Mouse (Mus musculus) adrenal gland, postnatal 25 days (tissue): ENCODE results near the gene Hand1. TPM values are rescaled to one million over a fixed set of nuclear protein-coding genes. Genes with fewer than 3 reads are reported as not detected.
A peak's percentile ranks its signal among the peaks of the same experiment; 100 is the strongest.

Source experiments
- DNase-seq: peaks from one replicate; pipeline ENCODE4 v3.0.0; 2021; ENCODE audit warnings: mixed read lengths
- total RNA-seq: library from RNA; stranded (reverse); gene quantifications from 2 replicates; pipeline ENCODE4 v1.2.3, GENCODE M21; 2021

The Hand1 gene
- total RNA-seq, 1 experiment from 2014 or later = 13.6 TPM

- DNase-seq = peak; percentile 71
These were observed 30.7 kb downstream of the Hand1 start for GRCm38 (mm10) chr11:57801766-57802510.

- peak; percentile 98 for DNase-seq
These were observed 31.4 kb downstream of the Hand1 start, which contains the start of gene Sap30l for GRCm38 (mm10) chr11:57800971-57801765. Gene Sap30l, plus strand, starts transcription at chr11:57801637.

GRCm38 (mm10) chr11:57800266-57800951 lies 32.2 kb downstream of the Hand1 start:
- DNase-seq = no peak

GRCm38 (mm10) chr11:57799456-57799855 lies 33.2 kb downstream of the Hand1 start:
- no peak for DNase-seq

GRCm38 (mm10) chr11:57797828-57798227 lies 34.8 kb downstream of the Hand1 start:
- no peak for DNase-seq

GRCm38 (mm10) chr11:57795086-57795485 lies 37.5 kb downstream of the Hand1 start:
- DNase-seq = no peak

- no peak for DNase-seq
These were observed 41.6 kb downstream of the Hand1 start for GRCm38 (mm10) chr11:57790866-57791535.

GRCm38 (mm10) chr11:57787913-57788312 lies 44.7 kb downstream of the Hand1 start:
- peak; percentile 72 for DNase-seq

GRCm38 (mm10) chr11:57786616-57787418 lies 45.8 kb downstream of the Hand1 start:
- no peak for DNase-seq

- no peak for DNase-seq
These were observed 52.8 kb downstream of the Hand1 start for GRCm38 (mm10) chr11:57779824-57780223.

Other genes with a start within 250 kb of the Hand1 start
- gene Galnt10, start 187.4 kb downstream of the Hand1 start, total RNA-seq = 52.7 and 55.6 TPM in 2 replicates
- gene Sap30l, start 31.2 kb downstream of the Hand1 start, total RNA-seq = 55.8 and 60.8 TPM in 2 replicates
- gene Larp1, start 176.2 kb upstream of the Hand1 start, total RNA-seq = 103 and 106 TPM in 2 replicates